Comparison of ENCODE assay signal across 8 mouse cellular contexts in the genomic region with DNA sequence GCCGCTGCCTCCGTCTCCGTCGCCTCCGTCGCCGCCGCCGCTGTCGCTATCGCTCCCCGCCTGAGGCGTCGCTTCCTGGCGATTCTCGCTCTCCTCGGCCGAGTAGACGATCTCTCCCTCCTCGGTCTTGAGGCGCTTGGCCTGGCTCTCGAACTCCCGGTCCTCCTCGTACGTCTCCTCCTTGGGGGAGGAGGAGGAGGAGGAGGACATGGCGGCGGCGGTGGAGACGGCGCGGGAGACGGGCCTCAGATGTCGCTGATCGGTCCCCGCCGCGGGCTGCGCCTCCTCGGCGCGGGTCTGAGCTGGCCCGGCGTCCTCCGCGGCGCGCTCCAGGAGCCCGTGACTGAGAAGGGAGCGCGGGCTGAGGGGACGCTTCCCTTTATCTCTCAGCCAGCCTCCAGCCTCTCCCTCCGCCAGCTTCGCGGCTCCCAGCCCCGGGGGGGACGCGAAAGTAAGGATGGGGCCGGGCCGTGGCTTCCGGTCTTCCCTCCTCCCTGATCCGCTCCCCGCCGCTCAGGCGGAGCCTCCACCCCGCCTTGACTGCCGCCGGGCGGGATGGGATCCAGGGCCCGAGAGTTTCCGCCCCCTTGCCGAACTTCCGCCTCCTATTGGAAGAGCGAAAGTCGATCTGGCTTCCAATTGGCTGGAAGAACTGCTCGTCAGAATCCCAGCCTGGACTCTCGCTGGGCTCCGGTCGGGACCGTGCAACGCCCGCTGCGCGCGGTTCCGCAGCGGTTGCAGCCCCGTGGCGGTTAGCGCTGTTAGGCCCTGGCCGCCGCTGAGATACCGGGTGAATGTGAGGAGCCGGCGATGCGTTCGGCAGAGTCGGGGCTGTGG. TPM values are rescaled to one million over a fixed set of nuclear protein-coding genes. Genes with fewer than 3 reads are reported as not detected.
A peak's percentile ranks its signal among the peaks of the same experiment; 100 is the strongest.
DNase-seq lines count a peak whose midpoint lies in the region; ATAC-seq and TF ChIP-seq lines count a peak whose summit lies in the region.

A gene (minus strand): TSS at position 552 of the 837 bp plus-strand sequence.

- H3K4me1 ChIP-seq in hindbrain, embryonic 10.5 days (replicated peaks), result peaks cover 37% of the 10 kb centered on the region
- peaks cover 8% of the 10 kb centered on the region; the same call in 1 of the 2 replicates for H3K4me1 ChIP-seq in lung, postnatal 0 days (ENCODE audit: insufficient read depth, low read depth, low read length)

- H3K9ac ChIP-seq in lung, postnatal 0 days (replicated peaks; ENCODE audit: low read depth), result peak within 1 kb of the TSS; percentile 97

- H3K27ac ChIP-seq in hindbrain, embryonic 10.5 days, result peak within 1 kb of the TSS; percentile 100
- peak within 1 kb of the TSS; percentile 99 for H3K27ac ChIP-seq in lung, postnatal 0 days (ENCODE audit: low read length)

- peak; percentile 99 for DNase-seq in MN1 (ENCODE audit: low spot score)
- peak; percentile 98 for DNase-seq in cerebellum, adult 9-10 months
- peak; percentile 98 for DNase-seq in hindbrain, embryonic 10.5 days (ENCODE audit: low spot score)
- DNase-seq in layer of hippocampus, adult 9-11 months, result peak; percentile 96
- peak; percentile 98 for DNase-seq in lung, postnatal 0 days (ENCODE audit: low spot score)
- DNase-seq in ovary, postnatal 14 days (ENCODE audit: low spot score), result peak; percentile 98
- DNase-seq in thymus, postnatal 14 days, result peak; percentile 93

- H3K36me3 ChIP-seq in hindbrain, embryonic 10.5 days, result peaks cover 11% of the 10 kb centered on the region
- H3K36me3 ChIP-seq in lung, postnatal 0 days (ENCODE audit: insufficient read depth, low read length), result no peaks in the 10 kb centered on the region

- H3K4me3 ChIP-seq in hindbrain, embryonic 10.5 days, result peak within 1 kb of the TSS; percentile 97
- peak within 1 kb of the TSS; percentile 100 for H3K4me3 ChIP-seq in lung, postnatal 0 days (ENCODE audit: low read depth, low read length)

- under 1% methylated on average over 97 of the region's 97 CpGs for WGBS in hindbrain, embryonic 10.5 days
- WGBS in lung, postnatal 0 days, result 2% methylated on average over 74 of the region's 97 CpGs

- H3K4me2 ChIP-seq in lung, postnatal 0 days (replicated peaks; ENCODE audit: low read depth, low read length), result peak within 1 kb of the TSS; percentile 67

- ATAC-seq in frontal cortex, adult (ENCODE audit: low TSS enrichment), result peak; percentile 94
- ATAC-seq in lung, postnatal 0 days, result peak; percentile 98

- H3K27me3 ChIP-seq in hindbrain, embryonic 10.5 days (ENCODE audit: insufficient read depth, poor library complexity, severe bottlenecking), result no peaks in the 10 kb centered on the region
- no peaks in the 10 kb centered on the region for H3K27me3 ChIP-seq in lung, postnatal 0 days (replicated peaks; ENCODE audit: insufficient read depth, low read length)

- no peak for TF ChIP-seq CTCF in lung, postnatal 0 days (IDR thresholded peaks at IDR 0.05)

- TF ChIP-seq EP300 in lung, postnatal 0 days (IDR thresholded peaks at IDR 0.05), result peak; percentile 67; the same call in 1 of the 2 replicates

- no peaks in the 10 kb centered on the region for H3K9me3 ChIP-seq in hindbrain, embryonic 10.5 days
- no peaks in the 10 kb centered on the region for H3K9me3 ChIP-seq in lung, postnatal 0 days (ENCODE audit: low read length)

RNA-seq across cellular contexts. Expression of the gene that starts here (rescaled TPM):
- 85.6 and 92.4 TPM in 2 replicates for polyA plus RNA-seq in hindbrain, embryonic 10.5 days (2016; fragmentation: Nextera tagmentation; extraction: Ambion mirVana)
- 30.2 and 31.2 TPM in 2 replicates for polyA plus RNA-seq in lung, postnatal 0 days (2015; fragmentation: Nextera tagmentation; extraction: Ambion mirVana)

Comparison
In these comparisons a context has a peak if more than half of its experiments do, and no peak if none do; other contexts are left out.
1. Peak in every context shown above with its lines: DNase-seq, ATAC-seq, H3K4me3 ChIP-seq and H3K27ac ChIP-seq.